Mouse (Mus musculus) brain, embryonic 14.5 days (tissue): ENCODE data around the gene Xpo4.

ENCODE experiments used
- CTCF ChIP-seq: fragments of 200-500 bp; IDR thresholded peaks from 2 replicates; pipeline ENCODE4 v1.5.1; 2012; ENCODE audit warnings: inconsistent platforms, mild to moderate bottlenecking, moderate library complexity, borderline replicate concordance; ENCODE audit not compliant: insufficient read depth, insufficient read length; ENCODE audit errors: extremely low read depth
- POLR2A ChIP-seq: fragments of 200-500 bp; IDR thresholded peaks from 2 replicates; pipeline ENCODE4 v1.6.1; 2012; ENCODE audit warnings: mild to moderate bottlenecking, inconsistent platforms, borderline replicate concordance; ENCODE audit not compliant: poor library complexity, insufficient read depth, insufficient read length, severe bottlenecking; ENCODE audit errors: extremely low read depth

DNA sequence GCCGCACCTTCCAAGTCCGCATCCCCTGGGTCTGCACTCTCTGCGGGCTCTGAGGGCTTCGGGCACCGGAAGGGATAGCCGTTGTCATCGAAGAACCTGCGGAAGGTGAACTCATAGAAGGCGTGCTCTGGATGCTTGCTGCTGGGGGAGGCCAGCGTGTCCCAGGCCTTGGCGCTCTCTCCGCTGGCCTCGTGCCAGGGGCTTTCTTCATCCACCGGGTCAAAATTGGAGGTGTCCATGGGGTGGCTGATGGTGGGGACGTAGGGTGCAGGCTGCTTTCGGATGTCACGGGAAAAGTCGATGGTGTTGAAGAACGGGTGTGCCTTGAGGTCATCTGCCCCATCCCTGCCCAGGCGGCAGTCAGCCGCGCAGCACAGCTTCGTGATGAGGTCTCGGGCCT, 26.1 kb upstream of the Xpo4 start:
- no peak for TF ChIP-seq POLR2A
- no peak for TF ChIP-seq CTCF
